Mouse (Mus musculus): ENCODE measurements around the gene Clptm1. TPM values are rescaled to one million over a fixed set of nuclear protein-coding genes. Genes with fewer than 3 reads are reported as not detected.
"Not testable (repeated sequence)": the region's sequence is repeated elsewhere in the genome, so short reads cannot be mapped to it uniquely, and the experiment has no call there.

Clptm1 gene
- polyA plus RNA-seq, 1 experiment from 2014 or later, result 108 TPM

GRCm38 (mm10) chr7:19619004-19619801 lies 45.6 kb downstream of the Clptm1 start:
- 5% methylated on average over 34 of the region's 35 CpGs for WGBS
- Histone ChIP-seq H3K36me3 (no peaks in the 10 kb centered on the region), H3K27ac (peak overlapping the region; percentile 76), H3K4me2 (peak overlapping the region; percentile 54), H3K9me3 (no peaks in the 10 kb centered on the region), H3K4me3 (peak overlapping the region; percentile 34), H3K27me3 (peaks cover 14% of the 10 kb centered on the region; the same call in 1 of the 2 replicates), H3K9ac (peak overlapping the region; percentile 73), H3K4me1 (replicated peaks) (peaks cover 7% of the 10 kb centered on the region)
- peak; percentile 82 for ATAC-seq (ENCODE audit: low FRiP score)

DNA sequence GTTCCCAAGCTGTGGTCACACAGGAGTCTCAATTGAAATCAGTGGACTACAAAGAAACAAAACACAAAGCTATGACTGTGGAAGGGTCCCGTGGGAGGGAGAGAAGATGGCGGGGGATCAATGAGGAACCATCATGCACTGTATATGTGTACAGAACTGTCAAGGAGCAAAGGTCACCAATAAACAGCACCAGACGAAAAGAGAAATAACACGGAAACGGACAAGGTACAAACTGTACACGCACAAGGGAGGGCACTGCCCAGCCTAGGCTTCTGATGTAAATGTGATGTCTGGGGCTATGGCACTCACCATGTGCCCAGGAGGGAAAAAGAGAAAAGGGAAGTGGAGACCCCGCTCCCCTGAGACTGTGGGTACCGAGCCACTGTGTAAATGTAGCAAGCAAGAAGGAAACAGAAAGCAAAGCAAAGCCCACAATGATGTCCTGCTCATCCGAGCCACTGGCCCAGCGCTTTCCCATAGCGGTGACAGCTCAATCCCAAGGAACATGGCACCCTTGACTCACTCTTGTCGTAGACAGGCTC lies 49.7 kb downstream of the Clptm1 start:
- Histone ChIP-seq H3K27ac (no peak overlapping the region), H3K4me1 (replicated peaks) (peaks cover 7% of the 10 kb centered on the region), H3K9me3 (no peaks in the 10 kb centered on the region), H3K4me3 (no peak overlapping the region), H3K4me2 (no peak overlapping the region), H3K27me3 (0 out of 2 replicates have a peak, but pooled peaks cover under 1% of the 10 kb centered on the region), H3K36me3 (0 out of 2 replicates have a peak, but pooled peaks cover 10% of the 10 kb centered on the region), H3K9ac (no peak overlapping the region)
- WGBS, result 90% methylated on average over 12 of the region's 12 CpGs
- no peak for ATAC-seq (ENCODE audit: low FRiP score)

DNA sequence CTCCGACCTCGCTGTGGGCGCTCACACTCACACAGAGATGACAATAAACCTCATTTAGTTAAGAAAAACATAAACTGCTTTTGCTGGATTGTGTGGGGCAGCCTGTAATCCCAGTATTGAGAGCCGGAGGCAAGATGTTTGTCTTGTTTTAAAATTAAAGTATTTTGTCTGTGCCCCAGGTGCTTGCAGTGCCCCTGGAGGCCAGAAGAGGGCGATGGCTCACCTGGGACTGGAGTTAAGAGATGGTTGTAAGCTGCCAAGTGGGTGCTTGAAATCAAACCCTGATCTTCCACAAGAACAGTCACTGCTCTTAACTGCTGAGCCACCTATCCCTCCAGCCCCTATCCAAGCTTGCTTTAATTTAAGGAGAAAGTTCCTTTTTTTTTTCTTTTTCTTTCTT lies 53.9 kb downstream of the Clptm1 start:
- 83% methylated on average over 5 of the region's 5 CpGs for WGBS
- H3K9me3 ChIP-seq, result no peaks in the 10 kb centered on the region
- ATAC-seq (ENCODE audit: low FRiP score), result no peak

DNA sequence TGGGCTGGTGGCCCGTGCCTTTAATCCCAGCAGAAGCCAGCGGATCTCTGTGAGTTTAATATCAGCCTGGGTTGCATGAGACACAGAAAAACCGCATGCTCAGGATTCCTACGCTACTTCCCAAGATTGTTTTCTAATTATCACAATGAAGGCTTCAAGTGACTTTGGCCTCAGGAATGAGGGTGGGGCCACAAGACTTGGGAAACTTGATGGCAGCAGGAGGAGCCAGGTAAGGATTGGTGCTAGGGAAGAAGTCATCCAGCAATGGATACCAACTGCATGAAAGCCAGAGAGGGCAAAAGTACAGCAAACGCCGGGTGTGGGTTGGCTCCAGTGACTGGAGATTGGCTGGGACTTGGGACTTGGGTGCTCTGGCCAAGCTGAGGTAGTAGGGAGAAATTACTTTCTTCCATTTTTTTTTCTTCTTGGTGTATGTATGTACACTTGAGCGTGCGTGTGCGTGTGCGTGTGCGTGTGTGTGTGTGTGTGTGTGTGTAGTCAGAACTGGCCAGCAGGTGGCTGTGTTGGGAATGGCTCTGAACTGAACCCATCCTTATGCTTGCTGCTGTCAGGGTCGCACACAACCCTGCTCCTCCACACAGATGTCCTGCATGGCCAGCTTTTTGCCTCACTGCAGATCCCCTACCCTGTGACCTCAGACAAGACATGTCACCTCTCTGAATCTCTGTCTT lies 55.0 kb downstream of the Clptm1 start:
- H3K4me1 ChIP-seq (replicated peaks), result no peaks in the 10 kb centered on the region
- no peaks in the 10 kb centered on the region for H3K27me3 ChIP-seq
- ATAC-seq (ENCODE audit: low FRiP score), result no peak
- WGBS, result 95% methylated on average over 12 of the region's 12 CpGs
- 0 out of 2 replicates have a peak, but pooled peaks cover 10% of the 10 kb centered on the region for H3K36me3 ChIP-seq
- no peak overlapping the region for H3K27ac ChIP-seq
- H3K4me3 ChIP-seq, result no peak overlapping the region
- no peaks in the 10 kb centered on the region for H3K9me3 ChIP-seq
- no peak overlapping the region for H3K9ac ChIP-seq
- H3K4me2 ChIP-seq, result no peak overlapping the region

More for the DNA sequence above, 53.9 kb downstream of the Clptm1 start:
- Histone ChIP-seq H3K4me2 (no peak overlapping the region), H3K27ac (no peak overlapping the region), H3K9ac (no peak overlapping the region), H3K4me1 (replicated peaks) (no peaks in the 10 kb centered on the region), H3K36me3 (0 out of 2 replicates have a peak, but pooled peaks cover 10% of the 10 kb centered on the region), H3K4me3 (no peak overlapping the region), H3K27me3 (no peaks in the 10 kb centered on the region)

DNA sequence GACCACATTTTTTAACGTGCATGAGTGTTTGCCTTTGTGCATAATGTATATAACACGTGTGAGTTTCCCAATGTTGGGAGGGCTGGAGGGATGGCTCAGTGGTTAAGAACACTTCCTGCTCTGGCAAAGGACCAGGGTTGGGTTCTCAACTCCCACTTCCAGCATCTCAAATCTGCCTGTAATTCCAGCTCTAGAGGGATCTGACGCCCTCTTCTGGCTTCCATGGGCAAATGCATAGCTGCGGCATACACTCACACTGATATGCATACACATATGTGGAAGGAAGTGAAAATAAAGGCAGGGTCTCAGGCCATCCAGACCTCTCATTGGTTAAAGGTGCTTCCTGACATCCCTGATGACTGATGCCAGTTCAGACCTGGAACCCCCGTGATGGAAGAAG lies 57.5 kb downstream of the Clptm1 start:
- Histone ChIP-seq H3K4me2 (no peak overlapping the region), H3K27ac (no peak overlapping the region), H3K4me1 (replicated peaks) (peaks cover 15% of the 10 kb centered on the region), H3K9me3 (no peaks in the 10 kb centered on the region), H3K27me3 (no peaks in the 10 kb centered on the region), H3K9ac (no peak overlapping the region), H3K36me3 (peaks cover 14% of the 10 kb centered on the region), H3K4me3 (no peak overlapping the region)
- 82% methylated on average over 5 of the region's 5 CpGs for WGBS
- ATAC-seq (ENCODE audit: low FRiP score), result no peak

DNA sequence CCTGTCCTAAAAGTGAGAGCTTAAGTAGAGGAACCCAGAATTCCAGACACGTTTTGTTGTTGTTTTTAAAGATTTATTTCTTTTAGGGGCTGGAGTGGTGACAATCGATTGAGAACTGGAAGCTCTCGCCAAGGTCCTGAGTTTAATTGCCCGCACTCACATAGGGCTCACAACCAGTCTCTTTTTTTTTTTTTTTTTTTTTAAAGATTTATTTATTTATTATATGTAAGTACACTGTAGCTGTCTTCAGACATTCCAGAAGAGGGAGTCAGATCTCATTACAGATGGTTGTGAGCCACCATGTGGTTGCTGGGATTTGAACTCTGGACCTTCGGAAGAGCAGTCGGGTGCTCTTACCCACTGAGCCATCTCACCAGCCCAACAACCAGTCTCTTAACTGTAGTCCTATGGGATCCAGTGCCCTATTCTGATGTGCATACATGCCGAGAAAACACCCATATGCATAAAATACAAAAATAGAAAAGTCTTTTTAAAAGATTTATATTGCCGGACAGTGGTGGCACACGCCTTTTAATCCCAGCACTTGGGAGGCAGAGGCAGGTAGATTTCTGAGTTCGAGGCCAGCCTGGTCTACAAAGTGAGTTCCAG lies 60.1 kb downstream of the Clptm1 start:
- Histone ChIP-seq H3K4me3 (peak overlapping the region; percentile 91), H3K27ac (peak overlapping the region; percentile 87; the same call in 1 of the 2 replicates), H3K4me1 (replicated peaks) (peaks cover 39% of the 10 kb centered on the region), H3K4me2 (peak overlapping the region; percentile 96), H3K9ac (peak overlapping the region; percentile 99; the same call in 1 of the 2 replicates), H3K36me3 (peaks cover 30% of the 10 kb centered on the region)
- WGBS, result 60% methylated on average over 10 of the region's 10 CpGs
- not testable (repeated sequence) for H3K27me3 ChIP-seq, H3K9me3 ChIP-seq
- ATAC-seq (ENCODE audit: low FRiP score), result peak; percentile 14; the same call in 1 of the 2 replicates

DNA sequence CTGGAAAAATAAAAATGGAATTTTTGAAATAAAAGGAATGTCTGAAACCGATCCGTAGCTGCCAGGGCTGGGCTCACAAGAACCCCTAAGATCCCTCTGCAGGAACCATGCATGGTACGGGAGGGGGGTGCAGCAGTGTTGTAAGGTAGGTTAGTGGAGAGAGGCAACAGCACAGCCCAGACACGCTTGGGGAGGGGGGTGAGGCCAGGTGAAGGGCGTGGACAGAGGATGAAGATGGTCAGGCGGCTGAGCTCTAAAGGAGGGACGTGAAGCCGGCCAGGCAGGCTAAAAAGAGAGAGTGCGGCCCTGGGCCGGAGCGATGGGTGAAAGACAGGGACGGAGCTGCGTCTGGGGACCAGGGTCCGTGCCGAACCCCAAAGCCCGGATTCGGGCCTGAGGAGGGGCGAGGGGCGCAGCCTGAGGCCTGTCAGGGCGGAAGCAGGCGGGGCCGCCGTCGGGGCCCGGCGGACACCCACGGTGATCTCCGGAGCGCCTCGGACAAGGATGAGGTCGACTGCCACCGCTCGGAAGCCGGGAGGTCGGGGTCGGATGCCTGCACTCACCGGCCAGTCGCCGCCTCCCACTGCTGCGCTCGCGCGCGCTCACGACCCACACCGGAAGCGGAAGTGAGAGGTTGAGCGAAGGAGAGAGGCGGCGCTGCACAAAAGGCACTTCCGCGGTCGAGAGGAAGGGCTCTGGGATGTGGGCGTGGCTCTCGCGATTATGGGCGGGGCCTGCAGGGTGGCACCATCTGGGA lies 60.8 kb downstream of the Clptm1 start, which contains the start of gene Clasrp:
Gene Clasrp (minus strand): TSS at position 638 of the 757 bp plus-strand sequence.
- WGBS, result under 1% methylated on average over 57 of the region's 57 CpGs
- Histone ChIP-seq H3K4me1 (replicated peaks) (peaks cover 43% of the 10 kb centered on the region), H3K27me3 (no peaks in the 10 kb centered on the region), H3K36me3 (peaks cover 37% of the 10 kb centered on the region), H3K4me2 (peak within 1 kb of the TSS; percentile 96), H3K9ac (peak within 1 kb of the TSS; percentile 99), H3K9me3 (no peaks in the 10 kb centered on the region), H3K27ac (peak within 1 kb of the TSS; percentile 87), H3K4me3 (peak within 1 kb of the TSS; percentile 91)
- peak; percentile 91 for ATAC-seq (ENCODE audit: low FRiP score)

GRCm38 (mm10) chr7:19603055-19603454 lies 61.8 kb downstream of the Clptm1 start:
- H3K4me2 ChIP-seq, result peak overlapping the region; percentile 96
- H3K9me3 ChIP-seq, result no peaks in the 10 kb centered on the region
- WGBS, result 85% methylated on average over 12 of the region's 12 CpGs
- ATAC-seq (ENCODE audit: low FRiP score), result no peak
- no peaks in the 10 kb centered on the region for H3K27me3 ChIP-seq
- peaks cover 44% of the 10 kb centered on the region for H3K36me3 ChIP-seq
- H3K4me3 ChIP-seq, result peak overlapping the region; percentile 91
- H3K4me1 ChIP-seq (replicated peaks), result peaks cover 43% of the 10 kb centered on the region
- H3K9ac ChIP-seq, result peak overlapping the region; percentile 99
- no peak overlapping the region for H3K27ac ChIP-seq

GRCm38 (mm10) chr7:19600562-19600961 lies 64.3 kb downstream of the Clptm1 start:
- H3K4me1 ChIP-seq (replicated peaks), result peaks cover 43% of the 10 kb centered on the region
- H3K9ac ChIP-seq, result peak overlapping the region; percentile 15; the same call in 1 of the 2 replicates
- peaks cover 60% of the 10 kb centered on the region for H3K36me3 ChIP-seq
- no peaks in the 10 kb centered on the region for H3K9me3 ChIP-seq
- ATAC-seq (ENCODE audit: low FRiP score), result peak; percentile 57
- WGBS, result 39% methylated on average over 5 of the region's 5 CpGs
- H3K4me2 ChIP-seq, result no peak overlapping the region
- H3K27me3 ChIP-seq, result no peaks in the 10 kb centered on the region
- no peak overlapping the region for H3K4me3 ChIP-seq
- peak overlapping the region; percentile 55 for H3K27ac ChIP-seq

DNA sequence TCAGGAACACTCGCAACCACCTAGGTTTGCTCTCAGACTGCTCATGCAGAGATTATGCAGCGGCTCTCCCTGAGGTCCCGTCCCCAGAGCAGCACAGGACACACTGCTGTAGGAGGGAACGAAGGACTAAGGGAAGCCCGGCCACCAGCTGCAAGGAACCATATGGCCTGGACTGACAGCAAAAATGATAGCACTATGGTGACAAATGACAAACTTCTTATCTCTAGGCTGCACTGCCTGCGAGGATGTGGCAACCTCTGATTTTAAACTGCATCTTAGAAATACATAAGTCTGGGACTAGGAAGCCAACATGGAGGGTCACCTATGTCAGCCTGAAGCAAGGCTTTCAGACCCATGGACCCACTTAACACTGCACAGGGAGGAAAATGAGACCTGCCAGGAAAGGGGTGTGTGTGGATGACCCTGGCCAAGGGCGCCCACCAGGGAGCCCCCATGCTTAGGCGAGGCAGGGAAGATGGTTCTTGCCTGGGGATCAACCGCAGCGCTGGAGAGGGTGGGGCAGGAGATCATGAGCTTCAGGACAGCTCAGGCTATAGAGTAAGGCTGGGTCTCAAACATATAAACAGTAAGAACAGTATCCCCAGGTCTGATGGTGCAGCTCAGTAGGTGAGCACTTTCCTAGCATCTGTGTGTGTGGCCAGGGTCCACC lies 71.6 kb downstream of the Clptm1 start:
- Histone ChIP-seq H3K9ac (no peak overlapping the region), H3K4me3 (no peak overlapping the region), H3K36me3 (peaks cover 89% of the 10 kb centered on the region), H3K27me3 (no peaks in the 10 kb centered on the region), H3K4me2 (no peak overlapping the region), H3K9me3 (no peaks in the 10 kb centered on the region), H3K27ac (no peak overlapping the region), H3K4me1 (replicated peaks) (no peaks in the 10 kb centered on the region)
- 94% methylated on average over 10 of the region's 10 CpGs for WGBS
- no peak for ATAC-seq (ENCODE audit: low FRiP score)

DNA sequence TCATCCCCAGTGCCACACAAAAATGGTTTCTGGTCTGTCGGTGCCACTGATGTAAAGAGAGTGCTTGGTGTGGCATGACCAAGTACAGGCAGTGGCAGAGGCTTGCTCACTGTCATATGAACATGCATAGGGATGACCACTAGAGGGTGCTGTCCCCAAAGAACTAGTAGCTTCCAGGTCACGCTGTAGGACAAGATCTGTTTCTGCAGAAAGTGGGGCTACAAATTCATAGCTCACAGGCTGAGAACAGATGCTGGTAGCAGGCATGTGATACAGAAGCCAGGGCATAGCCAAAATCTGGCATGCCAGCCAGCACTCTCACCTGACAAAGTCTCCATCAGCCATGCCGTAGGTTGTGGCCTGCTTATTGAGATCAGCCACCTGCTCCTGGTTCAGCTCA lies 74.9 kb downstream of the Clptm1 start:
- H3K4me2 ChIP-seq, result no peak overlapping the region
- no peak overlapping the region for H3K4me3 ChIP-seq
- H3K9ac ChIP-seq, result no peak overlapping the region
- peak overlapping the region; percentile 27; the same call in 1 of the 2 replicates for H3K27ac ChIP-seq
- no peaks in the 10 kb centered on the region for H3K9me3 ChIP-seq
- 57% methylated on average over 3 of the region's 3 CpGs for WGBS
- peak; percentile 63; the same call in 1 of the 2 replicates for ATAC-seq (ENCODE audit: low FRiP score)
- H3K27me3 ChIP-seq, result no peaks in the 10 kb centered on the region
- H3K4me1 ChIP-seq (replicated peaks), result no peaks in the 10 kb centered on the region
- peaks cover 98% of the 10 kb centered on the region for H3K36me3 ChIP-seq
